Mouse (Mus musculus) fat pad, adult 2 months (tissue): ENCODE data around the gene Tro.

ENCODE experiments used
- DNase-seq: peaks from one replicate; pipeline ENCODE4 v3.0.0-alpha.2; 2011; ENCODE audit warnings: low read depth, low spot score; ENCODE audit errors: extremely low read depth

Gene Tro

GRCm38 (mm10) chrX:150656908-150657796 is at the start of gene Tro:
Gene Tro (minus strand): TSS chrX:150657583.
- no peak for DNase-seq

GRCm38 (mm10) chrX:150677505-150677904 is 20.1 kb upstream of the Tro start:
- no peak for DNase-seq

DNA sequence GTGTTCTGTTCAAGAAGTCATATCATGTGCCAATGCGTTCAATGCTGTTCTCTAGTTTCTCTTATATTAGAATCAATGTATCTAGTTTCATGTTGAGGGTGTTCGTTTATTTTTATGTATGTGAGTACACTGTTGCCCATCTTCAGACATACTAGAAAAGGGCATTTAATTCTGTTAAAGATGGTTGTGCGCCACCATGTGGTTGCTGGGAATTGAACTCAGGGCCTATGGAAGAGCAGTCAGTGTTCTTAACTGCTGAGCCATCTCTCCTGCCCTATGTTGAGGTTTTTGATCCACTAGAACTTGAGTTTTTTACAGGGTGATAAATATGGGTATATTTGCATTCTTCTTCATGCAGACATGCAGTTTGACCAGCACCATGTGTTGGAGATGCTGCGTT is 5.4 kb upstream of the Tro start:
- DNase-seq: no peak

DNA sequence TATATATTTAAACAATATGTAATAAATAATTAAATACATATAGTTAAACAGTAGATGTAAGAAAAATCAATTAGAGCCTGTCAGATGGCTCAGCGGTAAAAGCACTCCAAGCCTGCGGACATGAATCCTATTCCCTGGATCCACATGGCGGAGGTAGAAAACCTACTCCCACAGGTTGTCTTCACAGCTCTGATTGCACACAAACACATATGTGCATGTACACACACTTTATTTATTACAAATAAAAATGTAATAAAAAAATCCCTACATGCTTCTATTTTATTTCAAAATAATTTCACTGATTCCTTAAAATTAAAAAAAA is 375 bp upstream of the Tro start:
- no peak for DNase-seq

- no peak for DNase-seq
Measured at GRCm38 (mm10) chrX:150656122-150656907, 1.1 kb downstream of the Tro start.

- DNase-seq: no peak
Measured at GRCm38 (mm10) chrX:150636421-150636820, 21.0 kb downstream of the Tro start.

DNA sequence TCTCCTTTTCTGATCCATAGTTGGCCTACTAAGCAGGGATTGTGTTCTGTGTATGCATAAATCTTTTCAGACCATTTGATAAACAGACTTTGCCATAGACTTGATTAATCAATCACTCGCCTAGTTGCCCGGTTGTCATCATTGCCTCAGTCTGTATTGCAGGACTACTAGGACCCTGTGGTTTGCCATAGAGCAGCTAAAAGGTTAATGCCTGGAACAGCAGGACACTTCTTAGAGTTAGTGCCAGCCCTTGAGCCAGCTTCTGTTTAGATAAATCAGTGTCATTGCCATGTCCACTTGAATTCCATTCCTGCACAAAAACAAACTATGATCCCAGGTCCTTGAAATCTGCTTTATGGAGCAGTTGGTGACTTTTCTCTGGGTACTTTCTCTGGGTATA is 58.5 kb downstream of the Tro start:
- DNase-seq: no peak
